Mouse (Mus musculus) cerebellum, postnatal 4 days (tissue): ENCODE measurements at regions not wholly inside any gene's neighbourhood (a gene's known extent, or its start where the extent isn't known, plus 50 kb on each side); places are given as distances from the start of the nearest gene placed in this dataset.
"Not testable (repeated sequence)": the region's sequence is repeated elsewhere in the genome, so short reads cannot be mapped to it uniquely, and the experiment has no call there.

Source experiments
- DNase-seq, 2 experiments: peaks; one replicate each; pipeline ENCODE4 v3.0.0; 2022; ENCODE audit warnings: low spot score in 2 of 2, mixed read lengths in 1 of 2

- no peak for DNase-seq
These were observed 56.8 kb downstream of the Sox1 start for GRCm38 (mm10) chr8:12451857-12452256.

- DNase-seq = not testable (repeated sequence)
These were observed 60.3 kb downstream of the Sox1 start for GRCm38 (mm10) chr8:12455376-12455775.

GRCm38 (mm10) chr8:12456326-12456725, 61.2 kb downstream of the Sox1 start:
- DNase-seq = no peak

GRCm38 (mm10) chr8:12457015-12457414, 61.9 kb downstream of the Sox1 start:
- DNase-seq = no peak

GRCm38 (mm10) chr8:12466845-12467244, 71.8 kb downstream of the Sox1 start:
- no peak for DNase-seq

GRCm38 (mm10) chr8:12467386-12468326, 72.6 kb downstream of the Sox1 start:
- no peak for DNase-seq

- DNase-seq = no peak
These were observed 82.6 kb downstream of the Sox1 start for GRCm38 (mm10) chr8:12477449-12478401.

- DNase-seq = no peak
These were observed 86.8 kb downstream of the Sox1 start for GRCm38 (mm10) chr8:12481918-12482317.

- no peak for DNase-seq
These were observed 88.5 kb downstream of the Sox1 start for GRCm38 (mm10) chr8:12483551-12483950.

GRCm38 (mm10) chr8:12485326-12485725, 87.5 kb upstream of the Spaca7 start:
- no peak for DNase-seq

- peak; percentile 45 to 82 for DNase-seq
These were observed 86.3 kb upstream of the Spaca7 start for GRCm38 (mm10) chr8:12486331-12487061.

GRCm38 (mm10) chr8:12487201-12487600, 85.6 kb upstream of the Spaca7 start:
- DNase-seq = no peak

- no peak for DNase-seq
These were observed 83.6 kb upstream of the Spaca7 start for GRCm38 (mm10) chr8:12489194-12489593.

- DNase-seq = no peak
These were observed 81.4 kb upstream of the Spaca7 start for GRCm38 (mm10) chr8:12491472-12491871.

- DNase-seq = no peak
These were observed 80.4 kb upstream of the Spaca7 start for GRCm38 (mm10) chr8:12492461-12492860.

- no peak for DNase-seq
These were observed 78.3 kb upstream of the Spaca7 start for GRCm38 (mm10) chr8:12494559-12494958.

- no peak for DNase-seq
These were observed 75.4 kb upstream of the Spaca7 start for GRCm38 (mm10) chr8:12497420-12497819.

- no peak for DNase-seq
These were observed 73.2 kb upstream of the Spaca7 start for GRCm38 (mm10) chr8:12499658-12500057.

- DNase-seq = no peak
These were observed 72.5 kb upstream of the Spaca7 start for GRCm38 (mm10) chr8:12500291-12500690.

- no peak for DNase-seq
These were observed 71.0 kb upstream of the Spaca7 start for GRCm38 (mm10) chr8:12501824-12502223.

- no peak for DNase-seq
These were observed 70.5 kb upstream of the Spaca7 start for GRCm38 (mm10) chr8:12502321-12502775.
